Mouse (Mus musculus) urinary bladder, postnatal 14 days (tissue): ENCODE measurements around the gene Antxr1.

Experiments used
- DNase-seq: peaks from one replicate; pipeline ENCODE4 v3.0.0; 2021; ENCODE audit warnings: low spot score

Gene Antxr1

DNA sequence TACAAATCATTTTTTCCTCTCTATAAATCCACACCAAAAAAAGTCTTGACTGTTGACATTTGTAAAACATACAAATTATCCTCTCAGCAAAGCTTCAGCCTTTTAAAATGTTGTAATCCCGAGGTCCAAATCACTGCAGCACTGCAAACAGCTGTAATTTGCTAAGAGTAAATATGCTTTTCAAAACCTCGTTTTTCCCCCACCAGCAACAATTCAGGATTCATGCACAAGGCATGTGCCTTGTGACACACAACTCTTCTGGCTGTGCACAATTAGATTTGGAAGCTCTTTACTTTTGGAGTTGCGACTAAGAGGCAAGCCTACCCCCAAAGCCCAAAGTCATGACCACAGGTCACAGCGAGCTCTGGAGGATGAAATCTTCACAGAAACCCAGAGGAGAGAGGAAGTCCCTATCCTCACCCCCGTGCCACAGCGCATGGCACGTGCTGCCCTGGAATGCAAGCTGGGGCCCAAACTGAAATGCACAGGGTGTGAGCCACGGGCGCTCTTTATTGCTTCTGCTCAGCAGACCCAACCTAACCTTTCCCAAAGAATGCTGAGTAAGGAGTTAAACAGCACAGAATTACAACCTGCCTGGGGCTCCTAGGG lies 87.3 kb downstream of the Antxr1 start:
- DNase-seq: no peak

DNA sequence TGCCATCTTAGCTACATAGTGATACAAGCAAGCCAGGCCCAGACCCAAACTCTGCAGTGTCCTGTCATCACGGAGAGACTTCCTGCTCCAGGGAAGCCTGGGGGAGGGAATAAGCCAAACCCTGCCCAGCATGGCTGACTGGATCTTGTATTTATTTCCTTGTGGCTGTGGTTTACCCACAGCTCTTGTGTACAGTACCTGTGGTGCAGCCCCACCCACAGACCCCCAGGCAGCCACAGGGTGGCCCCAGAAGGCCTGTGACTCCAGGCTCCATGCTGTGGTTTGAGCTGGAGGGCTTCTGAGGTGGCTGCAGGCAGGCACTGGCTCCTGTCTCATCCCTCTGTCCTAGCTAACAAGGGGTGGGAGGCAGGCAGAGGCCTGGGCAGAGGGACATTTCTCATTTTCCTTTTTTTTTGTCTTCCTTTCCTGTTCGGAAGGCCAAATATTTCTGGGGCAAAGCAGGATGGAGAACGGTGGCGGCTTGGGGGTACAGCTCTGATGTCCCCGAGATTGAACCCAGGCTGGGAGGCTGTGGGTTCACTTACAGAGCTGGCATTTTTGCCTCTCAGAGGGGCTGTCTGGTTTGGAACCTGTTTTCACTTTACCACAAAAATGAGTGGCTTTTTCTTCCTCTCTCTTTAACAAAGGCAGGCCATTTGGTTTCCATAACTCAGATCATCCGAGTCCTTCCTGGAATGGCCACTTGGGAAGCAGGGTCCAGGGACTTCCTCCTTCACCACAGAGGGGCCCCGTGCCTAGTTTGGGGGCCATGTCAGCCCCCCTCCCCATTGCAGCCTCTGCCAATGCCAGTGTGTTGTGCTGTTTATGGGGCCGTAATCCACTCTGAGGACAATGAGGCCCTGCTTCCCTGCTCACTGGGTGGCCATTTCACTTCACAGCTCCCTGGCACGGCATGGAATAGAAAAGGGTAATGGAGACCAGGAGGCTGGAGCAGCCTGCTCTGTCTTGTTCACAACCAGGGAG lies 91.2 kb downstream of the Antxr1 start:
- no peak for DNase-seq

DNA sequence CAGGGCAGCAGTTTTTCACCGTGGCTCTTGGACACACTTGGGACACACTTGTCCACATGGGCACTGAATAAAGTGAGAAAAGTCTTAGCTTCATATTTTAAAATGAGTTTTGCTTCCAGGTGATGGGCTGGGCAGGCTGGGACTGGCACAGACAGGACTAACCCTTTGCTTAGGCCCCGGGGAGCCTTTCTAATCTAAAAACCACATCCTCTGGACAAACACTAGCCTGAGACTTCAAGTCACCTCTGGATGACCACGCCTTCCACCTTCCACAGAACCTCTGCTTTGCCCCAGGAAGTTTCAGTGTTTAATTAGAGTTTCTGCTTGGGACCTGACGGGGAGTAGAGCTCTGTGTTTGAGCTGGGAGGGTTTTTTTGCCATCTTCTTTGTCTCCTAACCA lies 98.4 kb downstream of the Antxr1 start:
- DNase-seq: peak; percentile 70

DNA sequence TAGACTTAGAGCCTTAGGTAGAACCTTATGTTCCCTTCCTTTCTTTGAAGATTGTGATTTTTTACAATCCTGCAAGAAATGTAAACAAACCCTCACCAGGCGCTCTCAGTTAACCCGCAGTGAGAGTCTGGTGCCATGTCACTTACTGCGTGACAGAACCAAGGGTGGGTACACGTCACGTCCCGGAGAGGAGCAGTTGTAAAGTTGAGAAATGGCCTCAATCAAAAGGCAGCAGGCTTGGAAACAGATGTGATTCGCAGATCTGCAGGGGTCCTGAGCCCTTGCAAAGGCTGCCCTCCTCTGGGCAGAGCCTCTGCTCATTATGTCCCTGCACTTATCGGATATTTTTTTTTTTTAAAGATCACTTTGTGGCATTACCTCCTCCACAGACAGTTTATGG lies 99.6 kb downstream of the Antxr1 start:
- DNase-seq: no peak

DNA sequence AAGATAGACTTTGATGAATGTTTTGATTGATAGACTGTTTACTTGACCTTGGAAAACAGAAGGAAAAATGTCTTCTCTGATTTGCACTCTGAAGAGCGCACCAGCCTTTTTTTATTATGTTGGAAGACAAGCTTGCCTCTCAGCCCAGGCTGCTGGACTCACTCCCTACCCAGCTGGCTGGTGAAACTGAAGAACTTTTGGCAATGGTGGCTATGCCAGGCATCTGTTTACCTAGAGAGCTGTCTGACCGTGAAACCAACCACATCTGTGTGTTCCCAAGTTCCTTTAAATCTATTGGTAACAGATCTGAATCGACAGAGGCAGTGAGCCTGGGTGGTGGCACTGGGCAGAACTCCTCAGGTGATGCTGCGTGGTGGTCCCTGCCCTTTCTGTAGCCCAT lies 102.5 kb downstream of the Antxr1 start:
- no peak for DNase-seq

DNA sequence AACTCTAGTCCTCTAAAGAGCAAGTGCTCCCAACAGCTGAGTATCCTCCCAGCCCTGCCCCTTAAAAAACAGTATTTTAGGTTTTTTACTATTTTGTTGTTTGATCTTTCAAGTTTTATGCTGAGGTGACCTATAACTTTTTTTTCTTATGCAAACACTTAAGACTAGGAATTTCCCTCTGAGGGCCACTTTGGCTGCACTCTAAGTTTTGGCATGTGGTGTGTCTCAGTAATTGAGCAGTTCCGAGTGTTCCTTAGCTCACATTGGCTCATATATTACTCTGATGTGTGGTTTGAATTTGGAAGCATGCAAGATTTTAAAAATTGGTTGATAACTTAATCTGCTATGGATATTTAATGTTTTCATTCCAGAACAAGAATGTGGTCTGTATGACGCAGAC lies 105.6 kb downstream of the Antxr1 start:
- DNase-seq: no peak

DNA sequence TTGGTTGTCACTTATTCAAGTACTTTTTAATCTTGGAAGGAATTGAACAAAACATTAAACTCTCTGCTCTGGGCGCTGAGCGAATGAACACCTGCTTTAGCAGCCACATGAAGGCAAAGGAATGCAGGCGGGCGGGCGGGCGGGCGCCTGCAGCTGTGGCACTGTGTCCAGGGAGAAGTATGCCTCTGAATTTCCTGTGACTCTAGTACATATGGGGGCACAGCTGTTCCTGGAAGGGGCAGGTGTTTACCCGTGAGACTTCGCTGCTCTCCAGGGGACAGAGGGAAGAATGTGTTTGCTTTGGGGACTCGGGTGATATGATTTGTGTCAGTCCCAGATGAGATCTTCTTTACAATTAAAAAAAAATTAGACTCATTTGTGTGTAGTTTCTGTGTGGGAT lies 107.7 kb downstream of the Antxr1 start:
- no peak for DNase-seq

DNA sequence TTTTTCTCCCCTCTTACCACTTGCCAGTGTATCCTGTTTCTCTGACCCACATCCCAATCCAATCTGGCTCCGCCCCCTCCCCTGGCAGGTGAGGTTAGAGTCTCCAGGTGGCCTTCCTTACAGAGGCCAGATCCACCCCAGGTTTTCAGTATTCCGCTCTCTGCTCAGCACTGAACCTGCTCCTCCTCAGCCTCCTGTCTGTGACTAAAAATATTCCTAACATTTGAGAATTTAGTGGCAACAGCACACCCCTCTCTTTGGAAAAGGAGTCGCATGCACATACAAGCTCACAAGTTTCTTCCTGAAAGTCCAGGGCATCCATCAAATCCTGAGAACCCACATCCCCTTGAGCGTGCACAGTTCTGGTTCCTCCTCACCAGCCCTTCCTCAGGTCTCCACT lies 109.3 kb downstream of the Antxr1 start:
- no peak for DNase-seq

DNA sequence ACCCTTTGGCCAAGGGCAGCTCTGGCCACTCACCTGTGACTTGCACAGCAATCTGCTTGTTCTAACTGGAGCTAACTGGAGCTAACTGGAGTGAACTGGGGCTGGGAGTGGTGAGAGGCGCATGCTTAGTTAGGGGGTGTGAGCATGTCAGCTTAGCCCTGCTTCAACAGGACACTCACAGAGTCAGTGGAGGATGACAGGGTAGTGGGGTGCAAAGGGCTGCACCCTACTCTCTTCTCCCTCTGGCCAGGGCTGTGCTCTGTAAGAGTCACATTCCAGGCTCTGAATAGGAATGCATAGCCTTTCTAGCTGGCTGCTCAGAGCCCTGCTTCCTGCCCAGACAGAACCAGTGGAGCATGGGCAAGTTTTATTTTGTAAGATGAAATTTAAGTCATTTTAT lies 110.3 kb downstream of the Antxr1 start:
- DNase-seq: no peak

DNA sequence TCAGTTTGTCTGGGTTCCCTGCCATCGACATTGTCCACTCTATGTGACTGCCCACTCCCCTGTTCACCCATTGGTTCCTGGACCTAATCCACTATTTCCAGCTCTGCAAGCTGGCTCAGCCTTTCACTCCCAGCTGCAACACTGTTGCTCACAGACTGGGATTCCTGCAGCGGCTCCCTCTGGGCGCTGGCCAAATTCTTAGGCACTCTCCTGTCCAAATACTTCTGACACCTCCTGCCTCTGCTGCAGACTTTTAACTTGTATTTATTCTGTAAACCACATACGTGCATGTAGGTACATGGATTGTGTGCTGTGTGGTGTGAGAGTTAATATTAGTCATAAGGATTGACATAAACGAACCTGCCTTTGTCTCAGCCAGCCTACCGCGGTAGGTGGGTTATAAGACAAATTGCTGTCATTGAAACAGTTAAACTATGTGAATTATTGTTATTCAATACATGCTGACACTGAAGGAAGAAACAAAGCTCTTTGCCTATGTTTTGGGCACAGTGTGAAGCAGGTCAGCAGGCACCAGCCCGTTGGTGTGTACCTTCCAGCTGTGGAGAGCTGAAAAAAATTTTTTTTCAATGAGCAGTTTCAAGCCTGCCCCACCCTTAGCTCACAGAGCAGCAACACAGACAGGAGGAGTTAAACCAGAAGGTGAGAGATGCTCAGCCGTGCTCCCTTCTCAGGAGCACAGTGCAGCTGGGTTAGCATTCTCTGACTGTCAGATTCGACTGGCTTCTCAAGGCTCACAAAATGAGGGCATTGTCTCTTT lies 112.6 kb downstream of the Antxr1 start:
- peak; percentile 61 for DNase-seq

DNA sequence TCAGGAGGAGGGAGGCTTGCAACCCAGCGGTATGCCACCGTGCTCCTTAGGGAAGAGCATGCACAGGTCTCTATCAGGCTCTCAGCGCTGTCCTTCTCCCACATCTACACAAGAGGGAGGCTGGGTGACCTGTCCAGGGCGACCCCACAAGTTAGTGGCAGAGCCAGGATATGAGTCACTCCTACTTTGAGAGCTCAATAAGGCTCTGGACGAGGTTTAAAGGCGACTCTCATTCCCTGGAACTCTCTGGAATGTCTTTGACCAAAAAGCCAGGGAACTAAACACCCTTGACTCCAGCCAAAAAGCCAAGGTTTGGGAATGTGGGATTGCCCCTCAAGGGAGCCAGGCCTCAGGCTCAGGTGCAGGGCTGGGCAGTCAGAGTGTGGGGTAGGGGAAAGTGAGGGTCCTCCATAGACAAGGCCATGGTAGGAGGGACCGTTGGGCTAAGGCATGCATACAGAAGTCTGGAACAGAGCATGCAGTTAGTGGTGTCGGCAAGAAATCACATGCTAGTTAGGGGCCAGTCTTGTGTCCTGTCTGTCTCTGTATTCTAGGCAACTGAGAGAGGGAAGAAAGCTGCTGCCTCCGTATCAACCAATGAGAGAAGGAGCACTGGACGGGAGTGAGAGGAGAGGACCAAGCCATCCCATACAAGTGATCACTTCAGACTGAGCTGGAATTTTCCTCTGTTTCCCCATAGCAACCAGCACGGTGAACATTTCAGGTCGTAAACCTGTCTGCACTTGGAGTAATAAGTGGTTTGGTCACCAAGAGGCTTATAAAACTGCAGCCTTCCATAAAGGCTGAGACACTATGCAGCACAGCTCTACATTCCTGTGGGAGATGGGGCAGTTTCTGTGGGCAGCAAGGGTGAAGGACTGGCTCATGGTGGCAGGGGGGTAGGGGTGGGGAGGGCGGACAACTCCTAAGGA lies 116.3 kb downstream of the Antxr1 start:
- no peak for DNase-seq

DNA sequence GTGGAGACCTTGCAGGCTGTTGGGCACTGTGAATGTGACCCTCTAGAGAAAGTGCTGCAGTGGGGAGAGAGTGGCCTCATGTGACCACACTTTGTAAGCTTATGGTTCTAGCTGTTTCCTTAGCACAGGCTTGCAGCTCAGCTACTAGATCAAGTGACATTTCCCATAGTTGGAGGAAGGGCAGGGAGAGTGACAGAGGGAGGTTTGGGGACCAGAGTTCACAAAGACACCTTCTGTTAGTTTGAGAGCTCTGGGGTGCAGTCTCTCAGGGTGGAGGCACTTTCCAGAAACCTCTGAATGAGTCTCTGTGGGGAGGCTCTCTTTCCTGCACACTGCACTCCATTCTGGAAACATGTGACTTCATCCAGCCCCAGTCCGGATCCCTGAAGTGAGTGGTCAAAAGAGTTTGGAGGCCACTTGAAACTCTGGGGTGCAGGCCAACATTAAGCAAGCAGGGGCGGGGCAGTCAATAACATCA lies 119.5 kb downstream of the Antxr1 start:
- DNase-seq: peak; percentile 31

DNA sequence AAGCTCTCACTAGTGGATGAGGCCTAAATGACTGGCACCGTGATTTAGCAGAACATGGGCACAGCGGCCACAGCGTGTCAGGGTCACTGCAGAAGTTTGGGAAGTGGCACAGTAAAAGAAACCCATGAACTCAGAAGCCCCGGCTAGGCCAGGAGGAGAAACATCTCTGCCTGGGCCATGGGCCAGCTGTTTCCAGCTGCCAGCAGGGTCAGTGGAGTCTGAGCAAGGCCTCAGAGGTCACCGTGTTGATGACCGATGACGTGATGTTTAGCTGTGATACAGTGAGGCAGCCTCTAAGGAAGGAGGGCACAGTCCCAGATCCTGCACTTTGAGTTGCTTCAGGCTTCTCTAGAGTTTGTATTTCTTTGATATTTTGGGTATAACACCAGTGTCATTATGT lies 122.4 kb downstream of the Antxr1 start:
- no peak for DNase-seq

DNA sequence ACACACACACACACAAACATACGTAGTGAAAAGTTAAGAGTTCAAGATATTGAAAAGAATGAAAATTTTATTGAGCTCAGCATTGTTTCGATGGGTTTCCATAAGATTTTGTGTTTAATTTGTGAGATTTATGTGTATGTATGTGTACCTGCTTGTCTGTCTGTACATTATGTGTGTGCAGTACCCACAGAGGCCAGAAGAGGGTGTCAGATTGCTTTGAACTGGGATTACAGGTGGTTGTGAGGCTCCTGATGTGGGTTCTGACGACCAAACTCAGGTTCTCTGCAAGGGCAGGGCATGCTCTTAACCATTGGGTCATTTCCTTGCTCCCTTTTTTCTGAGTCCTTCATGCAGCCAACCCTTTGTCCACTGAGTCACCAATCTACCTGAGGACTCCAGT lies 124.1 kb downstream of the Antxr1 start:
- DNase-seq: no peak

DNA sequence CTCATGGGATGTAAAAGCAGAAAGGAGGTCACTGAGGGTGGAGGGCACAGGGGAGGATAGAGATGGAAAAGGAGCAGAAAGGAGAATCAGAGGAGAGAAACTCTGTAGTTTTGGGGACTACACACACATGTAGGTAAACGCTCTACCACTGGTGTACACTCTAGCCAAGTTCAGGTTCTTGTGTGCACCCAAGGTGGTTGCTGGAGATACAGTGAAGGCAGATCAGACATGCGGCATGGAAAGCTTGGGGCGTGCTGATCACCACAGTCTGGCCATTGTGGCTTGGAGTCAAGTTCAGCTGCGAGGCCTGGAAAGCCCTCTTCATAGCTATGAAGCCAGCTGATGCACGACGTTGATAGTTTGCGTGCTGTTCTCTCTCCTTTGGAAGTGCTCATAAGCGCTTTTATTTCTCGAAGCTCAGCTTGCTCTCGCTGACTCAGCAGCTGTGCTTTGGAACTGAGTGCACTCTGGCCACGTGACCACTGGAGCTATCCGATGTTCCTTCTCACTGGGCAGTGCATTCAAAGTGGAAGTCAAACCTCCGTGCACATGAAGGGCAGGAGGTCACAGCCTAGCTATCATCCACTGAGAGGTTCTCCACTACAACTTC lies 128.1 kb downstream of the Antxr1 start:
- peak; percentile 78 for DNase-seq

DNA sequence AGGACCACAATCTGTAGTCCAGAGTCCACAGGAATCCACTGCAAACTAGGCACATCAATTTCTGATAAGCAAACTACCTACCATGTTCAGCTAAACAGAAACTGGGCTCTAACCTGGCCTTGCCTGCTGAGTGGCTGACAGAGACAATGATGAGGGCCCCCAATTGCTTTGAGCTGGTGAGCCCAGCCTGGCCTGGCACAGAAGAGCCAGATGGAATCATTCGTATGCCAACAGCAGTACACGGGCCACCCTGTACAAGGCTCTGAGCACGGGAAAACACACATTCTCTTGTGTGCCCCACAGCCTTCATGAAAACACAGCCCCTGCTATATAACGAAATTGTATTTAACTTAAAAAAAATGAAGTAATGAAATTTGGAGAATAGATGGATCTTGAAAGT lies 128.8 kb downstream of the Antxr1 start:
- DNase-seq: no peak

DNA sequence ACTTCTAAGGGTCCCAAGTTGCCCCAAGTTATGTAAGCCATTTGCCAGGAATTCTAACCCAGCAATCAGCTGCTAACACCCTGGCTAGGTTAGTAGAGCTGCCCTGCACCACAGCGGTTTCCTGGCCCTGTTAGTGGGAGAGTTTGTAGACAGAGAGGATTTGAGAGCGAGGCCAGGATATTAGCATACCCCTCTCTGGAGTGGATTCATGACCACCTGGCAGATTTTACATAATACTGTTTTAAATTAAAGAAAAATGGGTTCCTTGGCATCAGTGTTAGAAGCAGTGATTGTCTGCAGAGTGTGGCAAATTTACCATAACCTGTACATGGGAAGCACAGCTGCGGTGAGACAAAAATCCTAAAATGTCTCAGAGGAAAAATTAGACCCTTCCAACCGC lies 132.2 kb downstream of the Antxr1 start:
- no peak for DNase-seq

DNA sequence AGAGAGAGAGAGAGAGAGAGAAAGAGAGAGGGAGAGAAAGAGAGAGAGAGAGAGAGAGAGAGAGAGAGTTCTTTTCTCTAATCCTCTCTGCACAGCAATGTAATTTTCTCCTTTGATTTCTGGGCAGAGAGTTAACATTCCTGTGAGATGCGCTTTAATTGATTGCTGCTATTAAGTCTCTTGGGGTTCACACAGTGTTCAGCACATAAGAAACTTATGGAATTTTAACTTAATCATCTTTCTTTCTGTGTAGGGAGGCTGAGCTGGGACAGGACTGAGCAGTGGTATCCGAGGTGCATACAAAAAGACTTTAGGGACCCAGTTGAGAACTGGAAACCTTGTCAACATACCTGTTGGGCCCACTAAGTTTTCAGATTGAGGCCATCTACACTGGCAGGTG lies 132.6 kb downstream of the Antxr1 start:
- DNase-seq: no peak

DNA sequence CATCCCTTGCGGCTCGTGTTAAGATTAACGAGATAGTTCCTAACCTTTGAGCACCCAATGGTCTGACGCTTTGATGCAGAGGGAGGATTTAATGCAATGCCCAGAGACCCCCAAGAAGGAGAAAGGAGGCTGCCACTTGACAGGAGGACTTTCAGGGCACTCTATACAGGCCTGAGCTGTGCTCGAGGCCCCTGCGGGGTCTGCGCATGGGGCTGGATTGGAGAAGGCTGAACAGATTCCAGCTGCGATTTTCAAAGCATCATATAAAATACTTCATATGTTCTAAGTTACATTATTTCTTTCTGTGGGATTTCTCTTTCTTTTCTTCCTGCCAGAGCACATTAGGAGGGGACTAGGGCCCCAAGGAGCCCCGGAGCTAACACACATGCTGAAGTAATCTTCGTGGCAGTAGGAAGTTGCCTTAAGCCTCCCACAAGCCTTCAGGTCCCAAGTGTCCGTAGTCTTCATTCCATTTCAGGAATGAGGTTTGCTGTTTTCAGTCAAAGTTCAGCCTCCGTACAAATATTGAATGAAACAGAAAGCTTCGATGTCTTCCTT lies 133.5 kb downstream of the Antxr1 start:
- no peak for DNase-seq

DNA sequence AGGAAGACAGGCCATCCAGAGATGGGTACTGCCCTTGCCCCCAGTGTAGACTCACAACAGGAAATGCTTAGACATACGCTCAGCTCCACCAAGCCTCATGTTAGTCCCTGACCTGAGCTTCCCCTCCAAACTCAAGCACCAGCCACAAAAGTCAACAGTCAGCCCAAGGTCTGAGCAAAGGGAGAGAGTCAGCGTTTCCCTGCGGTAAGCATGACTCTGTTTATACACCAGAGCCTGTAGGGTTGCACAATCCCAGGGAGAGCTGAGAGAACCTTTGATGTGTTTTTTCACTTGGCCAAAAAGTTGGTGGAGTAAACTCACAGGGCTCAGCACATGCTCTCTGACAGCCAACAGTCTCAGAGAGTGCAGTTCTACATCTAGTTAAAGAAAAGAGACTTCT lies 145.9 kb downstream of the Antxr1 start:
- DNase-seq: peak; percentile 41

DNA sequence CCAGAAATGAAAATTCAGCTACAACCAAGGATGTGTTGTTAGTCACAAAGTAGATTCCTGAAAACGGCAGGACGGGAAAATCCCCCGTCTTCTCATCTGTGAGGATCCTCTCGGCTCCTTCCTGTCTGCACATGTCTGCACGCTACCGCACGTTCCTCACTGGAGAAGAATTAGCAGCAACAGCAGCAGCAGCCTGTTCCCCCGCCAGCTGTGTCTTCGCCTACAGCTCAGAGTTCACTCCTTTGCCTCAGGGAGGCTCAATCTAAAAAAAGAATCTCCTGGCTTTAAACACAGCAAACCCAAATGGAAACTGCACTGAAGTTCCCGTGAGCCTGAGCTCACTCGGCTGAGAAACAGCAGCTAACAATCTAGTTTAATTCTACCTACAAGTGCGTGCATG lies 148.6 kb downstream of the Antxr1 start:
- peak; percentile 71 for DNase-seq
